Mouse (Mus musculus): Measurements from ENCODE around the gene Nploc4. TPM values are rescaled to one million over a fixed set of nuclear protein-coding genes. Genes with fewer than 3 reads are reported as not detected.

The Nploc4 gene
- total and polyA plus RNA-seq, 2 experiments from 2014 or later, result 20.5 to 59.0 TPM

DNA sequence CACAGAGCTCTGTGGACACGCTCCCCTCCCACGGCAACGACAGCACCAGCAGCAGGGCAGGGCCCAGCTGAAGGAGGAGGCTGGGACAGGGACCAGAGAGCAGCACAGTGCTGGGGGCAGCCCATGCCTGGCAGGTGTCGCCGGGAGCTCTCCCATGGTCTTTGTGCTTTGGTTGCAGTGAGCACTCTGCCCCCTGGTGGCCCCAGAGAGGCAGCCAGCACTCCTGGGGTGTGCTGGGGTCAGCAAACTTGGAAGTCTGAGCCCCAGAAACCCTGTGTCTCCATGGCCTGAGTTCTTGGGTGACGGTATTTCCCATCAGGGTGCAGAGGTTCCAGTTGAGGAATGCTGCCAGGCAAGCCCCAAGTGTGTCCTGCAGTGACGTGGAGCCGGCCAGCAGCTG lies 67.9 kb downstream of the Nploc4 start:
- TF ChIP-seq EP300 (IDR thresholded peaks at IDR 0.05; ENCODE audit: low read depth), result no peak
- peak; percentile 76 for TF ChIP-seq CTCF (IDR thresholded peaks at IDR 0.05; ENCODE audit: low read depth)
- Histone ChIP-seq H3K4me3 (ENCODE audit: low read depth, low read length) (no peak overlapping the region), H3K9me3 (replicated peaks; ENCODE audit: control insufficient read depth, low read length) (no peaks in the 10 kb centered on the region), H3K27ac (ENCODE audit: low read depth) (no peak overlapping the region), H3K9ac (replicated peaks; ENCODE audit: low read depth, low read length) (no peak overlapping the region), H3K4me1 (ENCODE audit: control insufficient read depth, insufficient read depth) (peaks cover 11% of the 10 kb centered on the region; the same call in 1 of the 2 replicates), H3K36me3 (replicated peaks; ENCODE audit: control insufficient read depth, insufficient read depth, low read length) (peaks cover 57% of the 10 kb centered on the region), H3K27me3 (ENCODE audit: control insufficient read depth, insufficient read depth, low read length) (no peaks in the 10 kb centered on the region), H3K4me2 (ENCODE audit: low read depth, low read length) (no peak overlapping the region)
- ATAC-seq (ENCODE audit: insufficient read depth, low read depth), result peak; percentile 42; the same call in 1 of the 2 replicates
- 34% methylated on average over 8 of the region's 8 CpGs for WGBS
- DNase-seq (ENCODE audit: low spot score), result peak; percentile 45

DNA sequence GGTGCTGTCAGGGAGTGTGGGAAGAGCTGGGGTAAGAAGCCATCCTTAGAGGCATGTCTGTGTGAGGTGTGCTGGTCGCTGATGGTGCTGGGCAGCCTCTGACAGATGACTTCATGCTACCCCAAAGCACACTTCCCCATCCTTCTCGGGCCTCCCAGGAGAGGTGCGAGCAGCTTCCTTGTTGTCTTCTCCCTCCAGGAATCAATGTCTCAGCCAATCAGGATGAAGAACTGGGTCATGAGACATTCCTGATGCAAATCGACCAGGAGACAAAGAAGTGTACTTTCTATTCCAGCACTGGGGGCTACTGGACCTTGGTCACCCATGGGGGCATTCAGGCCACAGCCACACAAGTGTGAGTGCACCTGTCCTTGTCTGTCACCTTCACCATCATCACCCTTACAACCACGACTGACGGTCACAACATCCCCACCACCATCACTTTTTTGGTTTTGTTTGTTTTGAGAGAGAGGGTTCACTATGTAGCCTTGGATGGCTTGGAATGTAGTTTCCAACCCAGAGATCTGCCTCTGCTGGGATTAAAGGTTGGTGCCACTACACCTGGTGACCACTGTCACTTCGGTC lies 71.0 kb downstream of the Nploc4 start:
- Histone ChIP-seq H3K9ac (replicated peaks; ENCODE audit: low read depth, low read length) (no peak overlapping the region), H3K4me3 (ENCODE audit: low read depth, low read length) (no peak overlapping the region), H3K27me3 (ENCODE audit: control insufficient read depth, insufficient read depth, low read length) (no peaks in the 10 kb centered on the region; the same call in 1 of the 2 replicates), H3K4me2 (ENCODE audit: low read depth, low read length) (no peak overlapping the region), H3K27ac (ENCODE audit: low read depth) (no peak overlapping the region), H3K9me3 (replicated peaks; ENCODE audit: control insufficient read depth, low read length) (no peaks in the 10 kb centered on the region), H3K4me1 (ENCODE audit: control insufficient read depth, insufficient read depth) (peaks cover 5% of the 10 kb centered on the region; the same call in 1 of the 2 replicates), H3K36me3 (replicated peaks; ENCODE audit: control insufficient read depth, insufficient read depth, low read length) (peaks cover 32% of the 10 kb centered on the region)
- 40% methylated on average over 7 of the region's 7 CpGs for WGBS
- ATAC-seq (ENCODE audit: insufficient read depth, low read depth) (no peak), DNase-seq (ENCODE audit: low spot score) (no peak)
- TF ChIP-seq EP300 (IDR thresholded peaks at IDR 0.05; ENCODE audit: low read depth) (no peak), CTCF (IDR thresholded peaks at IDR 0.05; ENCODE audit: low read depth) (no peak)

GRCm38 (mm10) chr11:120362891-120363290 lies 74.6 kb downstream of the Nploc4 start:
- no peaks in the 10 kb centered on the region for H3K9me3 ChIP-seq (replicated peaks; ENCODE audit: control insufficient read depth, low read length)
- TF ChIP-seq CTCF (IDR thresholded peaks at IDR 0.05; ENCODE audit: low read depth), result no peak
- TF ChIP-seq EP300 (IDR thresholded peaks at IDR 0.05; ENCODE audit: low read depth), result no peak
- peaks cover 25% of the 10 kb centered on the region for H3K4me1 ChIP-seq (ENCODE audit: control insufficient read depth, insufficient read depth)
- no peak overlapping the region for H3K9ac ChIP-seq (replicated peaks; ENCODE audit: low read depth, low read length)
- no peak overlapping the region for H3K4me3 ChIP-seq (ENCODE audit: low read depth, low read length)
- DNase-seq (ENCODE audit: low spot score) (no peak), ATAC-seq (ENCODE audit: insufficient read depth, low read depth) (no peak)
- H3K27me3 ChIP-seq (ENCODE audit: control insufficient read depth, insufficient read depth, low read length), result no peaks in the 10 kb centered on the region; the same call in 1 of the 2 replicates
- H3K4me2 ChIP-seq (ENCODE audit: low read depth, low read length), result no peak overlapping the region
- no peak overlapping the region for H3K27ac ChIP-seq (ENCODE audit: low read depth)
- 77% methylated on average over 6 of the region's 6 CpGs for WGBS
- H3K36me3 ChIP-seq (replicated peaks; ENCODE audit: control insufficient read depth, insufficient read depth, low read length), result no peaks in the 10 kb centered on the region

DNA sequence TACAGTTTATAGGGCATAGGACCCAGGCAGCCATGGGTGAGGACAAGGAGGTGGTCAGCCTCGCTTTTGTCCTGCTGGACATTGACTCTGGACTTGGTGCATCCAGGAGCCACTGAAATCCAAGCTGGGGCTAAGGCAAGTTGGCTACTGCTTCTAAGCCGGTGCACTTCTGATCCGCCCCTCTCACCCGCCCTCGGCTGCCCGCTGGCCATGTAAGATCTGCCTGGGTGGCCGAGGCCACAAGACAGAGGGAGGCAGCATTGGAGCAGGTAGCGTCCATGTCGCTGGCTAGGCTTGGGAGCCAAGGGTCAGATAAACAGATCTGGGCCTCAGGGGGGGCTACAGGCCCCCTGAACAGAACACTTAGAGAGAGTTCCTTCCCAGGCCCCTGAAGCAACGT lies 76.2 kb downstream of the Nploc4 start, which contains the start of gene Fscn2:
Gene Fscn2, plus strand, starts transcription at position 240 of the 400 bp plus-strand sequence.
- no peak for TF ChIP-seq CTCF (IDR thresholded peaks at IDR 0.05; ENCODE audit: low read depth)
- TF ChIP-seq EP300 (IDR thresholded peaks at IDR 0.05; ENCODE audit: low read depth), result no peak
- H3K4me3 ChIP-seq (ENCODE audit: low read depth, low read length), result no peak within 1 kb of the TSS
- 85% methylated on average over 10 of the region's 10 CpGs for WGBS
- H3K27ac ChIP-seq (ENCODE audit: low read depth), result no peak within 1 kb of the TSS
- H3K27me3 ChIP-seq (ENCODE audit: control insufficient read depth, insufficient read depth, low read length), result no peaks in the 10 kb centered on the region; the same call in 1 of the 2 replicates
- no peaks in the 10 kb centered on the region for H3K36me3 ChIP-seq (replicated peaks; ENCODE audit: control insufficient read depth, insufficient read depth, low read length)
- H3K9me3 ChIP-seq (replicated peaks; ENCODE audit: control insufficient read depth, low read length), result no peaks in the 10 kb centered on the region
- H3K9ac ChIP-seq (replicated peaks; ENCODE audit: low read depth, low read length), result no peak within 1 kb of the TSS
- no peak within 1 kb of the TSS for H3K4me2 ChIP-seq (ENCODE audit: low read depth, low read length)
- ATAC-seq (ENCODE audit: insufficient read depth, low read depth) (no peak), DNase-seq (ENCODE audit: low spot score) (no peak)
- H3K4me1 ChIP-seq (ENCODE audit: control insufficient read depth, insufficient read depth), result peaks cover 29% of the 10 kb centered on the region

DNA sequence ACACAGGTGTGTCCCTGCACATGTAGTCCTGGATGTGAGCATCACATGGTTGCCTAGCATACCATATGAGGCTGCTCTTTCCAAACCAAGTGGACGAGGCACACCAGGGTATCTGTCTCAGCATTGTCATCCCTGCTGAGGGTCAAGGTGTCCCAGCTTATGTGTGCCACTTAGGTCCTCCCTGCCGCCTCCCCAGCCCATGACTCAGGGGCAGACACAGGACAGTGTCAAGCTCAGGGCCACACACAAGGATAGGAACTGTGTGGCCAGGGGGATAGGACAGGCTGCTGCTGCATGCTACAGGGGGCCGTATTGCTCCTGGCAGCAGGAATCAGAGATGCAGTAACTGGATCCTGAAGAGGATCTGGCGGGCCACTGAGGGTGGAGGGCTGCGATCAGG lies 76.8 kb downstream of the Nploc4 start:
- no peak for DNase-seq (ENCODE audit: low spot score)
- WGBS, result 86% methylated on average over 5 of the region's 5 CpGs
- Histone ChIP-seq H3K4me1 (ENCODE audit: control insufficient read depth, insufficient read depth) (peaks cover 25% of the 10 kb centered on the region), H3K4me3 (ENCODE audit: low read depth, low read length) (no peak overlapping the region), H3K36me3 (replicated peaks; ENCODE audit: control insufficient read depth, insufficient read depth, low read length) (no peaks in the 10 kb centered on the region), H3K27me3 (ENCODE audit: control insufficient read depth, insufficient read depth, low read length) (no peaks in the 10 kb centered on the region; the same call in 1 of the 2 replicates), H3K27ac (ENCODE audit: low read depth) (no peak overlapping the region), H3K4me2 (ENCODE audit: low read depth, low read length) (no peak overlapping the region), H3K9ac (replicated peaks; ENCODE audit: low read depth, low read length) (no peak overlapping the region), H3K9me3 (replicated peaks; ENCODE audit: control insufficient read depth, low read length) (no peaks in the 10 kb centered on the region)
- no peak for ATAC-seq (ENCODE audit: insufficient read depth, low read depth)
- TF ChIP-seq EP300 (IDR thresholded peaks at IDR 0.05; ENCODE audit: low read depth), result no peak

DNA sequence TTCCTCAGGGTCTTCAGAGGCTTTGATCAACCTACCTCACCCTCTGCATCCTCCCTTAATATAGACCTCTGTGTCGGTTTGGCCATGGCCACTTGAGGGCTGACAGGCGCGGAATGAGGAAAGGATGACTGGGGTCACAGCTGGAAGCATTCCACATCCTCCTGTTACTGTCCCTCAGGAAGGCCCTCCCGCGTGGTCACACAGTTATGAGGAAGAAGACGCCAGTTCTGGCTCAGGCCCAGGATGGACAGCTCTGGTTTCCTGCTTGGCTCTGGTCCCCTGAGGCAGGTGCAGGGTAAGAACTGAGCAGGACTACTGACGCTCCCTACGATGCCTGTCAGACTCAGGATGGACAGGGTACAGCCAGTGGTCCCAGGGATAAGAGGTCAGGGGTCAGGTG lies 77.4 kb downstream of the Nploc4 start:
- TF ChIP-seq EP300 (IDR thresholded peaks at IDR 0.05; ENCODE audit: low read depth), result no peak
- no peak for TF ChIP-seq CTCF (IDR thresholded peaks at IDR 0.05; ENCODE audit: low read depth)
- Histone ChIP-seq H3K4me1 (ENCODE audit: control insufficient read depth, insufficient read depth) (peaks cover 25% of the 10 kb centered on the region), H3K27ac (ENCODE audit: low read depth) (no peak overlapping the region), H3K4me2 (ENCODE audit: low read depth, low read length) (no peak overlapping the region), H3K36me3 (replicated peaks; ENCODE audit: control insufficient read depth, insufficient read depth, low read length) (no peaks in the 10 kb centered on the region), H3K9me3 (replicated peaks; ENCODE audit: control insufficient read depth, low read length) (no peaks in the 10 kb centered on the region), H3K27me3 (ENCODE audit: control insufficient read depth, insufficient read depth, low read length) (no peaks in the 10 kb centered on the region; the same call in 1 of the 2 replicates), H3K4me3 (ENCODE audit: low read depth, low read length) (no peak overlapping the region), H3K9ac (replicated peaks; ENCODE audit: low read depth, low read length) (no peak overlapping the region)
- 17% methylated on average over 8 of the region's 8 CpGs for WGBS
- DNase-seq (ENCODE audit: low spot score), result peak; percentile 25
- ATAC-seq (ENCODE audit: insufficient read depth, low read depth), result peak; percentile 24
